Mouse (Mus musculus) ES-Bruce4 (cell line): ENCODE measurements around the gene Ces1f. TPM values are rescaled to one million over a fixed set of nuclear protein-coding genes. Genes with fewer than 3 reads are reported as not detected.

Source experiments
- H3K27ac ChIP-seq: 2 replicates; pipeline ENCODE4 v1.5.1; 2012; ENCODE audit warnings: low read length, inconsistent platforms; ENCODE audit not compliant: insufficient read depth
- H3K27me3 ChIP-seq: 2 replicates; pipeline ENCODE4 v1.6.1; 2012; ENCODE audit warnings: mild to moderate bottlenecking, low read length, inconsistent platforms; ENCODE audit not compliant: control insufficient read depth, poor library complexity, insufficient read depth, severe bottlenecking
- H3K36me3 ChIP-seq: 2 replicates; pipeline ENCODE4 v1.6.1; 2012; ENCODE audit warnings: inconsistent platforms, mild to moderate bottlenecking, low read length, moderate library complexity; ENCODE audit not compliant: control insufficient read depth, poor library complexity, insufficient read depth, severe bottlenecking
- H3K4me1 ChIP-seq: one replicate; pipeline ENCODE4 v1.8.1; 2011; ENCODE audit warnings: low read length; ENCODE audit not compliant: control insufficient read depth, insufficient read depth
- H3K4me3 ChIP-seq: 2 replicates; pipeline ENCODE4 v1.5.1; 2011; ENCODE audit warnings: low read depth, mild to moderate bottlenecking, low read length
- H3K9ac ChIP-seq: 2 replicates; pipeline ENCODE4 v1.6.1; 2012; ENCODE audit warnings: low read depth, mild to moderate bottlenecking, inconsistent platforms; ENCODE audit not compliant: poor library complexity, severe bottlenecking
- H3K9me3 ChIP-seq: replicated peaks from 2 replicates; pipeline ENCODE4 v1.6.1; 2012; ENCODE audit warnings: mild to moderate bottlenecking, low read length, inconsistent platforms; ENCODE audit not compliant: control insufficient read depth, poor library complexity, insufficient read depth, severe bottlenecking
- CTCF ChIP-seq: IDR thresholded peaks from one replicate; pipeline ENCODE4 v1.8.1; 2011; ENCODE audit warnings: low read depth, low read length
- EP300 ChIP-seq: IDR thresholded peaks from 2 replicates; pipeline ENCODE4 v1.6.1; 2011; ENCODE audit warnings: low read depth, low read length; ENCODE audit not compliant: insufficient read depth
- POLR2A ChIP-seq: IDR thresholded peaks from one replicate; pipeline ENCODE4 v1.8.1; 2011; ENCODE audit warnings: low read length; ENCODE audit not compliant: insufficient read depth
- polyA plus RNA-seq: library from polyadenylated mRNA; stranded (reverse); fragments of >200 nt; gene quantifications from 2 replicates; pipeline ENCODE4 v1.2.4, GENCODE M21; 2011; ENCODE audit warnings: low read depth; ENCODE audit not compliant: missing spikeins, insufficient read depth, insufficient read length

The Ces1f gene
- polyA plus RNA-seq, 1 experiment, result not detected

GRCm38 (mm10) chr8:93246057-93246456, 33.5 kb downstream of the Ces1f start:
- Histone ChIP-seq H3K4me3 (no peak overlapping the region), H3K27ac (no peak overlapping the region), H3K9me3 (no peaks in the 10 kb centered on the region), H3K4me1 (no peaks in the 10 kb centered on the region), H3K9ac (no peak overlapping the region), H3K36me3 (no peaks in the 10 kb centered on the region), H3K27me3 (no peaks in the 10 kb centered on the region)
- TF ChIP-seq EP300, result no peak
- TF ChIP-seq CTCF, result no peak
- no peak for TF ChIP-seq POLR2A

GRCm38 (mm10) chr8:93239884-93240283, 39.7 kb downstream of the Ces1f start:
- no peaks in the 10 kb centered on the region; the same call in 1 of the 2 replicates for H3K27me3 ChIP-seq
- H3K9ac ChIP-seq, result no peak overlapping the region
- peaks cover 3% of the 10 kb centered on the region; the same call in 1 of the 2 replicates for H3K9me3 ChIP-seq
- H3K4me1 ChIP-seq, result no peaks in the 10 kb centered on the region
- no peaks in the 10 kb centered on the region for H3K36me3 ChIP-seq
- TF ChIP-seq EP300 (no peak), POLR2A (no peak), CTCF (no peak)
- no peak overlapping the region for H3K4me3 ChIP-seq
- no peak overlapping the region for H3K27ac ChIP-seq

- no peaks in the 10 kb centered on the region for H3K36me3 ChIP-seq
- TF ChIP-seq POLR2A (no peak), EP300 (no peak), CTCF (no peak)
- no peak overlapping the region for H3K27ac ChIP-seq
- peaks cover 3% of the 10 kb centered on the region; the same call in 1 of the 2 replicates for H3K9me3 ChIP-seq
- H3K4me1 ChIP-seq, result no peaks in the 10 kb centered on the region
- H3K9ac ChIP-seq, result no peak overlapping the region
- H3K4me3 ChIP-seq, result no peak overlapping the region
- H3K27me3 ChIP-seq, result no peaks in the 10 kb centered on the region; the same call in 1 of the 2 replicates
These were observed 43.9 kb downstream of the Ces1f start for GRCm38 (mm10) chr8:93235681-93236080.

- no peak for TF ChIP-seq POLR2A
- no peak for TF ChIP-seq CTCF
- TF ChIP-seq EP300, result no peak
These were observed 44.8 kb downstream of the Ces1f start for GRCm38 (mm10) chr8:93234706-93235105.

GRCm38 (mm10) chr8:93234068-93234467, 45.5 kb downstream of the Ces1f start:
- H3K9me3 ChIP-seq, result no peaks in the 10 kb centered on the region; the same call in 1 of the 2 replicates
- no peak overlapping the region for H3K4me3 ChIP-seq
- no peak overlapping the region for H3K9ac ChIP-seq
- no peaks in the 10 kb centered on the region for H3K4me1 ChIP-seq
- TF ChIP-seq CTCF (no peak), EP300 (no peak), POLR2A (no peak)
- no peaks in the 10 kb centered on the region for H3K36me3 ChIP-seq
- H3K27me3 ChIP-seq, result no peaks in the 10 kb centered on the region; the same call in 1 of the 2 replicates
- no peak overlapping the region for H3K27ac ChIP-seq

More at GRCm38 (mm10) chr8:93234706-93235105, 44.8 kb downstream of the Ces1f start:
- H3K4me1 ChIP-seq, result no peaks in the 10 kb centered on the region
- no peaks in the 10 kb centered on the region; the same call in 1 of the 2 replicates for H3K27me3 ChIP-seq
- H3K4me3 ChIP-seq, result no peak overlapping the region
- no peak overlapping the region for H3K27ac ChIP-seq
- no peaks in the 10 kb centered on the region for H3K36me3 ChIP-seq
- H3K9me3 ChIP-seq, result no peaks in the 10 kb centered on the region; the same call in 1 of the 2 replicates
- H3K9ac ChIP-seq, result no peak overlapping the region

GRCm38 (mm10) chr8:93229446-93229845, 50.1 kb downstream of the Ces1f start, which contains the start of gene Ces1e:
Gene Ces1e (minus strand): TSS chr8:93229619.
- Histone ChIP-seq H3K4me3 (no peak within 1 kb of the TSS), H3K9me3 (no peaks in the 10 kb centered on the region), H3K36me3 (no peaks in the 10 kb centered on the region), H3K27me3 (no peaks in the 10 kb centered on the region), H3K4me1 (no peaks in the 10 kb centered on the region), H3K27ac (no peak within 1 kb of the TSS), H3K9ac (no peak within 1 kb of the TSS)
- TF ChIP-seq CTCF (no peak), EP300 (no peak), POLR2A (no peak)
